Mouse (Mus musculus) left cerebral cortex, adult 9 months (tissue): ENCODE results near the gene Xylt2.
"Not testable (repeated sequence)": the region's sequence is repeated elsewhere in the genome, so short reads cannot be mapped to it uniquely, and the experiment has no call there.

Experiments used
- DNase-seq, 2 experiments: peaks; one replicate each; pipeline ENCODE4 v3.0.0; 2022; ENCODE audit warnings: low spot score in 2 of 2

The Xylt2 gene

DNA sequence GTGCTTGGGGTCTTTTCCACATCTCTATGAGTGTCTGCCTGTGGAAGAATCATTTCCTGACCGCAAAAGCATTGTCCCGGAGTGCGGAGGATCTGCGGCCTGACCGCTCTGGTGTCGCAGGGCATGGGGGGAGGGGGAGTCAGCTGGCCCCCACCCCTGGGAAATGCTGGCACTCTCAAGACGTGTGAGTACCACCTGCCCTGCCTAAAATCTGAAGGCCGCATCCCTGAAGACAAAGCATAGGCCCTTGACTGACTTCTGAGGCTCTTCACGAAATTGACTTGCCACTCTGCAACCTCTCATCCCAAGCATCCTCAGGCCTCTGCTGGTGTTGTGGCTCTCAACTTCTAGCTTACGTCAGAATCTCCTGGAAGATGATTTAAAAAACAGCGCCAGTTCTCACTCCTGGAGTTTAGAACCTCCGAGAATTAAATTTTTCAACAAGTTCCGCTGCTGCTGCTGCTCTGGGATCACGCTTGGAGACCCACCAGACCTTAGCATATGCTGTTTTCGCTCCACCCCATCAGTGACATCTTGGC is 361 bp upstream of the Xylt2 start:
- no peak for DNase-seq

DNA sequence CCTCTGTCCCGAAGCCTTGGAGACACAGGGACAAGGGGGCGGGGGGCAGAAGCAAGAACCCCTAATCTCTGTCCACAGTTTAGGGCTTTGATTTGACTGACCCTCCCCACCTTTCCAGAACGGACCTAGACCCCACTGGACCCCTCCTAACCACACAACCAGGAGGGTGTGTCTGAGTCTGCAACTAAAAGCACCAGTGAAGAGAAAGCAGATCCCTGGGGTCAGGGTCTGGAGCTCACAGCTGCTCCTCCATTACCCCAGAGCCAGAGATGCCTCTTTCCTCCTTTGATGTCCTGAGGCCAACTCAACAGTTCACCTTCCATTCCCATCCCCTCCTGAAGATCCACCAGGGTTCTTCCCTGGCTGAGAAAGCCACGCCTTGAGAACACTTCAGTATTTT is 1.0 kb downstream of the Xylt2 start:
- no peak for DNase-seq

DNA sequence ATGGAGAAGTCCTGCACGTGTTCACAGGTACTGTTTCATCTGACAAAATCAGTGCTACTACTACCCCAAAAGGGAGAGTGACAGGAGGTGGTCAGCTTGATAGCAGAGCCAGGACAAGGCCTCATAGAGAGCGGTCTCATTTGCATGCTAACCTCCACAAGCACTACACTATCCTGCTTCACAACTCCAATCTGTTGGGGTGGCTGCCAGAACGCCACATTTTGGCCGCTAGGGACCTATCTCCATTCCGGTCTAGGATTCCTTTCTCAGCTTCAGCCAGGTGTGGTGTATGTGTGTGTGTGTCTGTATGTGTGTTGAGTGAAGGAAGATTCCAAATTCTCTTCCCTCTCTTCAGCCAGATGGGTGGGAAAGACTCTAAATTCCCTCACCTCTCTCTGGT is 1.9 kb downstream of the Xylt2 start:
- DNase-seq, result no peak

DNA sequence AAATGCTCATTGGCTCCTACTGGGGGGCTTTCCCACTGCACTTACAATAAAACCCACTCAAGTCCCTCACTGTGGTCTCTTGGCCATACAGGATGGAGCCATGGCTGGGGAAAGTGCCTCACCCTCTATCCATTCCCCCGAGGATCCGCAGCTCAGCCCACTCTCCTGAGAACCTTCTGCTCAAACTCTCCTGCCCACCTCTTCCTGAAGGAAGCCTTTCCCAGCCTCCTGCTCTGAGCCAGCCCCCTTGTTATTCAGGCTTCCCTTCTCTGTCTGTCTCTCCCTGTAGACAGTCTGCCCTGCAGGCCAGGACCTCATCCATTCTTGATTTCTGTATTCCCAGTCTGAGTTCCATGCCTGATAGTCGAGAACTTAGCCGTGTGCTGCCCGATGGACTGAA is 2.3 kb downstream of the Xylt2 start:
- no peak for DNase-seq

DNA sequence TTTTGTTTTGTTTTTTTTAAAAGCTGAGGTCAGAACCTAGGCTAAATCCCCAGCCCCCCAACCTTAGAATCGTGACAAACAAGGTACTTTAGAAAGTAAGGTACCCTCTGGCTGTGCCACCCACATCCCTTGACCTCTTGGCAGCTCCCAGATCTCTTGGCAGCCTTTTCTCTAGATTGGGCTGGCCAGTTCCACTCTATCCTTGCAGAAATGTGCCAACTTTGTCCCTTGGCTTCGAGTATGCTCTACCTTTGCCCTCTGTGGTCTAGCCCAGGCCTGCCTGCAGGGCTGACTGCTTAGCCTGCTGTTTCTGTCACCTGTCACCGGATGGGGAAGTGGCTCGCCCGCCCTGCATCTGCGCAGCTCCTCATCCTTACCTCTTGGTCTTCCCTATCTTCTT is 12.0 kb downstream of the Xylt2 start:
- no peak for DNase-seq

DNA sequence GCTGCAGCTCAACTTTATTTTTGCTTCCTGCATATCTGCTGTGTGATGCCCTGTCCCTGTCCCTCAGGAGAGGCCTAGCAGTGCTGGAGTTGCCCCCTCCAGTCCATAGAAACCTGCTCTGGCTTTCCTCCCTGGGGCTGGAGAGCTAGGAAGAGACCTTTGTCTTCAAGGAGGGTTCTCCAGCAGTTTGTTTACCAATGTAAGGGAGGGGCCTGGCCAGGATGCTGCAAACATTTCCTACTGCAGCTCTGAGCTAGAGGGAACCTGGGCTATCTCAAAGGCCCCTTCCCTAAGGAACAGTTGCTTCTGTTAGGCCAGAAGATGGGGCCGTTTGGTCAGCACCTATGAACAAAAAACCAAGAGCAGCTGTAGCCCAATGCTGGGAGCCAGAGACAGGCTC is 16.0 kb downstream of the Xylt2 start:
- DNase-seq, result no peak

DNA sequence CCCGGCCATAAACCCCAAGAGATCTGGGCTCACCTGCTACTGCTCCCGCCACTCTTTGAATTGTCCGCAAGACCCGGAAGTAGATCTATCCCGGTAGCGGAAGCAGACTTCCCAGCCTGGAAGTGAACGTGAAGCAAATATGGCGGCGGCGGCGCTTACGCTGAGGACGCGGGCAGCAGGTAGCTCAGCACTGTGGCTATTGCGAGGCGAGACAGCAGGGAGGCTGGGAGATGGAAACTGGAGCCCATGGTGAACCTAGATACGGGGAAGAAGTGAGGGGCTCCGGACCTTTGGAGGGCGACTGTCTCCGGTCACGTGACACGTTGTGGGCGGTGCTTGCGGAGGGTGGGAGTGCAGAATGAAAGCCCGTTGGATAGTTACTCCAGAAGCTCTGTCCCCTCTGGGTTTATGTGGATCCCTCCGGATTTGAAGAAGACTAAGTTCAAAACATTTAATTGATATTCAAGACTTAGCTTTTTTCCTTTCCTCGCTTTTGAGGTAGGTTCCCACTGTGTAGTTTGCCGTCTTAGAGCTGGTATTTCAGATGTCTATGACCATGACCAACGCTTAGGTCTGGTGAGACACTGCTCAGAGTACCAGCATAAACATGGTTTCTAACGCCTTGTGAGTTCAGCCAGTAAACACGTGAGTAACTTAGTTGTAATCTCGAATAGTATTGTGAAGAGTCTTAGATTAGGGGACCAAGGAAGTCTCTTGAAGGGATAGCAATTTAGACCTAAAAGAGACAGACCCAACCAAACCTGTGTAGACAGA is 23.5 kb downstream of the Xylt2 start, which contains the start of the genes Mrpl27 and Eme1:
Gene Mrpl27, plus strand, starts transcription at position 105 of the 774 bp plus-strand sequence.
Gene Eme1, minus strand, starts transcription at position 302 of the 774 bp plus-strand sequence.
- peak; percentile 67 to 90 for DNase-seq

DNA sequence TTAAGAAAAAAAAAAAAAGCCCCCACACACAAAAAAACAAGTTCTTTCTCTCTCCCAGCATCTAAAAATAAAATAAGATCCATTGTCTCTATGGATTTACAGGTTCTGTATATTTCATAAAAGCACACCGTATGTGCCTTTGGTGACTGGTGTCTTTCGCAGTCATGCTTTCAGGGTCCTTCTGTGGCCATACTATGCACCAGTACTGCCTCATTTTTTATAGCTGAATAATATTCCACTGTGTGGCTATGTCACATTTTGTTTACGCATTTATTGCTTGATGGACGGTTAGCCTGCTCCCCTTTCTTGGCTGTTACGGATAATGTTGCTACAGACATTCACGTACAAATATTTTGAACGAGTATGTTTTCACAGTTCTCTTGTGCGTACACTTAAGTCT is 24.3 kb downstream of the Xylt2 start:
- no peak for DNase-seq

DNA sequence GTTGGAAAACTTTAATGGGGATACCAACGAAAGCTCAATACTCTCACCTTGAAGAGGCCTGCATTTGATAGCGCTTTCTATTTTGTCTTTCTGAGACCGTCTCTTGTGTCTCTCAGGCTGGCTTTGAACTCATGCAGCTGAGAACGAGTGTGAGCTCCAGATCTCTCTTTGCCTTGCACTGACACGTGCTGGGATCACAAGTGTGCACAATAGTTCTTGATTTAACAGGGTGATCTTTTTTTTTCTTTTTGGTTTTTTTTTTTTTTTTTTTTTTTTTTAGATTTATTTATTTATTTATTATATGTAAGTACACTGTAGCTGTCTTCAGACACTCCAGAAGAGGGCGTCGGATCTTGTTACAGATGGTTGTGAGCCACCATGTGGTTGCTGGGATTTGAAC is 26.1 kb downstream of the Xylt2 start:
- DNase-seq, result not testable (repeated sequence)

DNA sequence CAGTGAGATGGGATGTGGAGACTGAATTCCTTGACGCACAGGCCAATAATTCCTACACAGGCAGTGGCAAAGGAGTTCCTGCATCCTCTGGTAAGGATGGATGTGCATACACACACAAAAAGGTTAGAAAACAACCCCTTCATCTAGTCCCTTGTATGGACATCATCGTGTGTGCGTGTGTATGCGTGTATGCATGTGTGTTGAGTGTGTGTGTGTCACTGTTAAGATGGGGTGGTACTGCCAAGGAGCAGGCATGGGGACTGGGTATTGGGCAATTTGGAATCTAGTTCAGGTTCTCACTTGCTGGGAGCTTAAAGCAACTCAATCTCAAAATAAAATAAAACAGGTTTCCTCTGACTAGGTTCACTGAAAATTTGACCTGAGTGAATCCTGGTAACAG is 30.9 kb downstream of the Xylt2 start:
- no peak for DNase-seq

DNA sequence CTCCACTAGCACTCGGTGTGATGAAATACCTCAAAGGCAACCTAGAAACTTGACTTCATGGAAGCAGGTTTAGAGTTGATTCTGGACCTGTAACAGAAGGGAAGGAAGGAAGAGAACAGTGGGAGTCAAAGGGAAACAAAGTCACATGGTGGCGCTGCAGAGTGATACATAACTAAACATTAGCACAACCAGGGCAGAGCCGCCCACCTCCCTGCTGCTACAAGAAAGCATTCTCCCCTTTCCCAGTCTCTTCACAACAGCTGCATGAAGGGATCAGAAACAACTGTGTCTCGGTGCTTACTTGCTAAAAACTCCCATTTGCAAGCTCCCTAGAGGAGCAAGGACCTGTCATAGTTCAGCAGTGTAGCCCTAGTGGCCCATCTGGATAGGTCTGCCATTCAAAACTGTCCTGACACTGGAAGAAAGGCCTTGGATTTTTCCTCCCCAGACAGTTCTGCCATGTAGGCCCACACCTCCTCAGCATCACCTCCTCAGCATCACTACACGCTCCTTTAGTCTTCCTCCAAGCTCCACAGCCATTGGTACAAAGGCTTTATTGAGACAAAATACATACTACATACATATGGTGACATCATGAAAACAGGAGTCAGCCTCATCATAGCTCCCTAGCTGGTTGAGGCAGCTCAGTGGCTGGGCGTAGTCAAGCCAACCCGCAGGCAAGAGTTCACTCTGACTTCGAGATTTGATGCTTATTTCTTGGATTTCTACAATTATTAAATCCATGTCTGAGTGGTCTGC is 32.7 kb downstream of the Xylt2 start:
- peak; percentile 31 to 56 for DNase-seq

DNA sequence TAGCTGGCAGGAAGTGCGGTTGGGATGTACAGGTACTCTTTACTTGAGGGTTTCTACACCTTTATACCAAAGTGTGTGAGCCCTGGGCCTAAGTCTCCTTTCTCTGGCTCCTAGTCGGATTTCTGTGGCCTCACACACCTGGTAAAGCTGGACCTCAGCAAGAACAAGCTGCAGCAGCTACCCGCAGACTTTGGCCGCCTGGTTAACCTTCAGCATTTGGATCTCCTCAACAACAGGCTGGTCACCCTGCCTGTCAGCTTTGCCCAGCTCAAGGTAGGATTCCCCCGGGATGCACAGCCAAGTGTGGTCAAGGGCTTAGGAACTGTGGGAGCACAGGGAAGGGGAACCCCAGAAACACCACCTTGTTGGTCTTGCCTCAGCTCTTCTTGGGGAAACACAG is 42.9 kb downstream of the Xylt2 start:
- DNase-seq, result no peak

DNA sequence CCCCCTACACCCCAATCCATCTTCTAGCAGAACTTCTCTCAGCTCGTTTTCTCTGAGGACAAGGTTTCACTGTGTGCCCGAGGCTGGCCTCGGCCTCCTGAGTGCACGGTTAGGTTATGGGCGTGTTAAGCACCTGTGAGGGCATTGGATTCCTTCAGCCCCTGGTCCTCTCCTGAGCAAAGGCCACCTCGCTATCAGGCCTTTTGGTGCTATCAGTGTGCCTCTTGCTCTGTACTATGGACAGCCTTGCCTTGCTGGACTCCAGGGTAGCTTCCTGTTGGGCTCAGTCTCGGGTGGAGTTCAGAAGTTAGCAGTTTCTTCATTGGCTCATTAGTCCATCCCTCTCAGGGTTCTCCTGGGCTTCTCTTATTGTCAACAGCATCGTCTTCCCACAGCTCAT is 44.3 kb downstream of the Xylt2 start:
- no peak for DNase-seq

DNA sequence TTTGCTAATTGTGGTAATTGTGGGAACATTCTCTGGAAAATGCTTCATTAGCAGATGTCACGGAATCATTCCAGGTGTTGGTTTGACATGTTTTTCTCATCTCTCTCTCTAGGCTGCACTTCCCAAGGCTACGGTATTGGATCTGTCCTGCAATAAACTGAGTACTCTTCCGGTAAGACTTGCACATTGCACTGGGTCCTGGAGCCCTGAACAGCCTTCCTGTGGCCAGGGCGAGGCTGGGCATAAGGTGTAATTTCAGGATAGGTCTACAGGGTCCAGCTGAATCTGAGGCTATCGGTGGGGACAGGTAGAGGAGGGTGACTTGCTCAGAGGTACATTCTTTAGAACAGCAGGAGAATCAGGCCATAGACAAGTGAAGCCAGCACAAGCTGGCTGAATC is 45.3 kb downstream of the Xylt2 start:
- DNase-seq, result no peak

DNA sequence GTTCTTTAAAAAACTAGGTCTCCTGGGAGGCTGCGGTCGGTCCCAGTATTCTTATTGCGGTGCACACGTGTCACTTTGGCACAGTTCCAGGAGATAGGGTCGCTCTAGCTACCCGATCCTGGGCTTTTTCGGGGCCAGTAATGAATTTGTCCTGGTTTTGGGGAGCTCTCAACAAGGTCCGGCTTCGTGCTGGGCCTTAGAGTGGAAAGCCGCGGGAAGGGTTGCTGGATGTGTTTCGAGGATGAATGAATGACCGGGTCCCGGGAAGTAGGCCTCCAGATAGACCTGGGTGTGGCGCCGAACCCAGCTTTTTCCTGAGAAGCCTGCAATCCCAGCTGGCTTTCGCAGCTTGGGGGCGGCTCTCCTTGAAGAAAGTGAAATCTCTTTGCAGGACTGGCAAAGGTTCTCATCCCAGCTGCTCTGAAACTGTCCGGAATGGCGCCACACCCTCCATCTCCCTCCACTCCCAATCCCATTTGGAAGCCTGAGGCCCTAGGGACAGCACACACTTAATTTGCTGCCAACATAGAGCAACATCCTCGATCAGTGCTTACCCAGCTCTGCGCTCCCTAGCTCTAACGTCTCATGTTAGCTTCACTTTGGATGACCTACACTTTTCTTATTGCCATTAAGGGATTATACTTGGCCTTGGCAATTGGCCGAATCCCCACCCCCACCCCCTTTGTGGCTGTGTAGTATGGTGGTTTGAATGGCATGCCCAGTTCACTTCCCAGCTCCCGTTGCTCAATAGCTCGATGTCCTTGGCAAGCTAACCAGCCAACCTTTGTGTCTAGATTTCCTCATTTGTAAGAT is 46.9 kb downstream of the Xylt2 start:
- DNase-seq, result no peak

DNA sequence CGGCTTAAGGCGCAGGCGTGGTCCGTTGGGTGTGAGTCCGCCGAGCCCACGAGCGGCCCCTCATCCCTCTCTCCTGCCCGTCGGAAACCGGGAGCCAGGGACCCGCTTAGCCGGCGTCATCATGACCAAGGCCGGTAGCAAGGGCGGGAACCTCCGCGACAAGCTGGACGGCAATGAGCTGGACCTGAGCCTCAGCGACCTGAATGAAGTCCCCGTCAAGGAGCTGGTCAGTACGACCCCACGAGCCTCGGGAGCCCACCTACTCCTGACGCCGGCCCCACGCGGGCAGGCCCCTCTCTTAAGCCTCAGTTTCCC is 47.5 kb downstream of the Xylt2 start:
- DNase-seq, result no peak

DNA sequence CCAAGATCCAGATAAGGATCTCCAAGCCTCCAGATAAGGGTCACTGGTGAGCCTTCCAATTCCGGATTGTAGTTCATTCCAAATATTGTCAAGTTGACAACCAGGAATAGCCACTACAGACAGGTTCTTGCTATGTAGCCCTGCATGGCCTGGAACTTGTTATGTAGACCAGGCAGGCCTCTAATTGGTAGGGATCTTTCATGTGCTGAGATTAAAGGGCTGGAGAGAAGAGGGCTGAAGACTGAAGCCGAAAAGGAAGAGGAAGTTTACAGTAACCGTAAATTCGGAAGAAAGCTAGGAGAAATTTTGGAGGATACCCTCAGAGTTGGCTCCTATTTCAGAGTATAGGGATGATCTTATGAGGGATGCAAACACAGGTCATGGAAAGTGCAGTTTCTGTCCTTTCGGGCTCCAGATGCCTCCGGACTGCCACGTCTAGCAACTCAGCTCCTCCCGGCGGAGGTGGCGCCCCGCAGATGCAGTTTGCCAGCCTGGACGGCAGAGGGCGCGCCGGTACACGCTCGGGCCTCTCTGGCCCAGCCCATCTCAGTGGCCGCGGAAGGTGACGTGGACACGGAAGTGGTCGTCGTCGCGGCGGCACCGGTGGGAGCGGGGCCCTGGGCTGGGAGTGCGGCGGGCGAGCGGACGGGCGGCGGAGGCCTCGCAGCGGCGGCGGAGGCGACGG is 48.0 kb downstream of the Xylt2 start, which contains the start of gene Lrrc59:
Gene Lrrc59, plus strand, starts transcription at position 569 of the 685 bp plus-strand sequence.
- DNase-seq, result peak; percentile 77 to 95

DNA sequence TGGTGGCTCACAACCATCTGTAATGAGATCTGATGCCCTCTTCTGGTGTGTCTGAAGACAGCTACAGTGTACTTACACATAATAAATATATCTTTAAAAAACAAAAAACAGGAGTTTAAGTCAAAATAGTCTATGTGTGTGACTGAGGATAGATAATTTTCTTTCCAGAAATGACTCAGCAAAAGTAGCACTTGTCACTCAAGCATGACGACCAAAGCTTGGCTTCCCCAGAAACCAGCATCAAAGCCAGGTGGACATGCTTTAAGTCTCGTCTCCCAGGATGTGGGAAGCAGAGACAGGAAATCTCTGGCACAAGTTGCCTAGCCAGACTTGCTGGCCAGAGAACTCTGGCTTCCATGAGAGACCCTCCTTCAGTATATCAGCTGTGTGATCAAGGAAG is 55.2 kb downstream of the Xylt2 start:
- DNase-seq, result no peak

DNA sequence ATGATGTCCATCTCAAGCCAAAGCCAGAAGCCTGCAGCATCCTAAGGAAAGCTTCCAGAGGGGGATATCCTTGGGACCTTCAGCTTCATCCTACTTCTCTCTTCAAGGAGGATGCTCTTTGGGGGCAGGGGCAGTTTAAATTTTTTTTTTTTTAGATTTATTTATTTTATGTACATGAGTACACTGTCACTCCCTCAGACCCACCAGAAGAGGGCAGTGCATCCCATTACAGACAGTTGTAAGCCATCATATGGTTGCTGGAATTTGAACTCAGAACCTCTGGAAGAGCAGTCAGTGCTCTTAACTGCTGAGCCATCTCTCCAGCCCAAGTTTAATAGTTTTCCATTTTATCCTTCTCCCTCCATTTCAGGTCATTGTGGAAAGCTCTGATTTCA is 55.9 kb downstream of the Xylt2 start:
- DNase-seq, result no peak

DNA sequence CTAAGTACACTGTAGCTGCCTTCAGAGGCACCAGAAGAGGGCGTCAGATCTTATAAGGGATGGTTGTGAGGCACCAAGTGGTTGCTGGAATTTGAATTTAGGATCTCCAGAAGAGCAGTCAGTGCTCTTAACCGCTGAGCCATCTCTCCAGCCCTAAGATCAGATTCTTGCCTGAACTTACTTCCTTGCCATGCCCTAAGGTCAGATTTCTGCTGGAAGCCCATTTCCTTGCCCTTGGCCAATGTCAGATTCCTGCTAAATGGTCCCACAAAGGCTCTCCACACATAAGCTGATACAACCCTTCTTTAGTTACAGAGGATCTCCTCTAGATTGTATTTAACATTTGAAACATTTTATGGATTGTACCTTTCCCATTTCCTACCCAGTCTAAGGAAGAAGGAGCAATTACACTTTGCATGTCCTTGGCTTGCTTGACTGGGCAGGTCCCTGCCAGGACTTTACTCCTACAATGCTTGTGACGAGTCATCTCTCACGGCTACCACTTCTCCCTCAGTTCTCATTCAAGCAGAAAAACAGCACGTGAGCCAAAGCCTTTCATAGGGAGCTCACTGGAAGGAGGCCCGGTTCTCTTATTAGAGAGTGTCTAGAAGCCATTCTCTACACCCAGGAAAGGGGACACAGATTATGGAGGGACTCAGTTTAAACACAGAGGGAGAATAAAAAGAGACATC is 56.4 kb downstream of the Xylt2 start:
- DNase-seq, result no peak

DNA sequence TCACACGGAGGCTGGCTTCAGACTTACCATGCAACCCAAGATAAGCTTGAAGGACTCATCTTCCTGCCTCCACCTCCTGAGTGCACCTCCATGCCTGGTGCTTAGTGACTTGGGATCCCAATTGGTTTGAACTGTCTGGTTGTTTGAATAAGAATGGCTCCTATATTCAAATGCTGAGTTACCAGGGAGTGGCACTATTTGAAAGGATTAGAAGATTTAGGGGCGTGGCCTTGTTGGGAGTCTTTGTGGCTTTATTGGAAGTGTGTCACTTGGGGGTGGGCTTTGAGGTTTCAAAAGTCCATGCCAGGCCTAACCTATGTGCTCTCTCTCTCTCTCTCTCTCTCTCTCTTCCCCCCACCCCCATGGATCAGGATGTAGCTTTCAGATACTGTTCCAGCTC is 59.7 kb downstream of the Xylt2 start:
- DNase-seq, result no peak
